Mouse (Mus musculus) neural tube, embryonic 12.5 days (tissue): ENCODE data around the gene Psenen. TPM values are rescaled to one million over a fixed set of nuclear protein-coding genes. Genes with fewer than 3 reads are reported as not detected.
A peak's percentile ranks its signal among the peaks of the same experiment; 100 is the strongest.

ENCODE experiments used
- ATAC-seq: fragments of 200-750 bp; cut with Nextera tagmentation; 2 replicates; pipeline ENCODE4 v1.8.0; 2017; ENCODE audit warnings: low read depth, mild to moderate bottlenecking, moderate TSS enrichment, moderate library complexity; ENCODE audit not compliant: low FRiP score
- H3K27ac ChIP-seq: fragments of 300-500 bp; sonication (generic); 2 replicates; pipeline ENCODE4 v1.5.1; 2016
- H3K27me3 ChIP-seq: fragments of 300-500 bp; sonication (generic); replicated peaks from 2 replicates; pipeline ENCODE4 v1.6.1; 2016; ENCODE audit warnings: mild to moderate bottlenecking
- H3K36me3 ChIP-seq: fragments of 300-500 bp; sonication (generic); 2 replicates; pipeline ENCODE4 v1.6.1; 2016; ENCODE audit warnings: mild to moderate bottlenecking
- H3K4me1 ChIP-seq: fragments of 300-500 bp; sonication (generic); 2 replicates; pipeline ENCODE4 v1.6.1; 2016
- H3K4me2 ChIP-seq: fragments of 300-500 bp; sonication (generic); replicated peaks from 2 replicates; pipeline ENCODE4 v1.6.1; 2016; ENCODE audit warnings: mild to moderate bottlenecking
- H3K4me3 ChIP-seq: fragments of 300-500 bp; sonication (generic); 2 replicates; pipeline ENCODE4 v1.5.1; 2016
- H3K9ac ChIP-seq: fragments of 300-500 bp; sonication (generic); 2 replicates; pipeline ENCODE4 v1.6.1; 2016; ENCODE audit warnings: mild to moderate bottlenecking
- H3K9me3 ChIP-seq: fragments of 300-500 bp; sonication (generic); 2 replicates; pipeline ENCODE4 v1.6.1; 2016; ENCODE audit warnings: mild to moderate bottlenecking
- WGBS: fragments of 180-500 bp; shearing (Covaris S2); methylation state at CpG from one replicate; pipeline ENCODE4 v1.1.7; 2016; 5-methylcytosine and 5-hydroxymethylcytosine counted together
- polyA plus RNA-seq: library from polyadenylated mRNA; unstranded; fragments of >200 nt; fragmentation: Nextera tagmentation; extraction: Ambion mirVana; gene quantifications from 2 replicates; pipeline ENCODE4 v1.2.1, GENCODE M21; 2016

Psenen gene
- polyA plus RNA-seq, 1 experiment from 2014 or later = 137 TPM

DNA sequence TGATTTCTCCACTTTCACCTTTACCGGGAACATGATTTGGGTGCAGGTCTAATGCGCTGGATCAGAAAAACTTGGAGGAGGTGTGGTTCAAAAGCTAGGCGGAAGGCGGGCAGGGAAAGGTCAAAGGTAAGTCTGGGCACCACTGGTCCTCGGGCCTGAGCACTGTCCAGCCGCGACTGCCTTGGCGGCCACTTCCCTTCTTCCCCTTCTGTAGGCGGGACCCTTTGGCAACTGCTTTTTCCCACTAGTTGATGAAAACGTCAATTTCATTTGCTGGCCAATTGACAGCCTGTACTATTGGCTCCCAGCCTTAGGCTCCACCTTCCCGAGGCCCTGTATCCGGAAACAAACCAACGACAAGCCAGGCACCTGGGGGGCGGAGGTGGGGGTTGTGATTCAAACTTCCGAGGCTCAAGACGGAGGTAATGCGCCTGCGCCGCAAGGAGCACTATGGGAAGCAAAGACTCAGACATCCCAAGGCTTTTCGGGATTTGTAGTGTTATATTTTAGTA is 3.9 kb downstream of the Psenen start, which contains the start of gene Lin37:
Lin37 (minus strand) TSS at position 396 of the 512 bp plus-strand sequence.
- H3K27me3 ChIP-seq = no peaks in the 10 kb centered on the region
- H3K27ac ChIP-seq = no peak within 1 kb of the TSS
- H3K4me3 ChIP-seq = peak within 1 kb of the TSS; percentile 57
- ATAC-seq = peak; percentile 77
- H3K4me2 ChIP-seq = peak within 1 kb of the TSS; percentile 97
- WGBS = under 1% methylated on average over 20 of the region's 20 CpGs
- H3K36me3 ChIP-seq = peaks cover 29% of the 10 kb centered on the region
- H3K9ac ChIP-seq = peak within 1 kb of the TSS; percentile 70
- H3K4me1 ChIP-seq = peaks cover 28% of the 10 kb centered on the region
- H3K9me3 ChIP-seq = no peaks in the 10 kb centered on the region

DNA sequence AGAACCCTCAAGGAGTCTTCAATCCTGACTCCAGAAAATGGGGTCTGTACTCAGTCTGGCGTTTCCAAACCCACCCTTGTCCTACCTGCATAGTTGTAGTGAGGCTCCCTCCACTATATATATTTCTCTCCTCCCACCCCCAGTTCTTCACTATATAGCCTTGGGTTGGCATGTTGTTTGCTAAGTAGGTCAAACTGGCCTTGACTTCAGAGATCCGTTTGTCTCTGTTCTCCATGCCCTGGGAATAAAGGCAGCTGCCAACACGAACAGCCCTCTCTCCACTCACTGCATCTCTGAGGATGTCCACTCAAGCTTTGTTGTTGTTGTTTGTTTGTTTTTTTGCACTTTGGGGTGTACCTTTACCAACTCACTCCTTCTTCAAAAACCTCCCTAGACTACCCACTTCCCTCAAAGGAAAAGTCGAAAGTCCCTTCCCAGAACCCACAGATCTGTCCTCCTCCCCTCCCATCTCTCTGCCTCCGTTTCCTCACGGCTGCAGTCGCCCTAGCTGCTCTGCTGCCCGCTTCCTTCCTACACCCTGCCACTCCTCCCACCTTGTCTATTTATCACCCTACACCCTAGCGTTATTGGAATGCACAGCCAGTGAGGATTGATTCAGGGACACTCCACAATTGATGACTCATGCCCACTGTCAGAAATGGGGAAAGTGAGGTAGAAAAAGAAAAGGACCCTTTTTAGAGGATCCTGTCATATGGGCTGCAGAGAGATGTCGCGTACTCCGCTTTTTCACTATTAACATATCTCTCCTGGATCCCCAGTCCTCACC is 4.6 kb downstream of the Psenen start:
- WGBS = 18% methylated on average over 12 of the region's 12 CpGs
- peaks cover 29% of the 10 kb centered on the region for H3K36me3 ChIP-seq
- H3K4me2 ChIP-seq = peak overlapping the region; percentile 97
- H3K4me1 ChIP-seq = peaks cover 23% of the 10 kb centered on the region
- ATAC-seq = no peak
- no peaks in the 10 kb centered on the region for H3K27me3 ChIP-seq
- no peaks in the 10 kb centered on the region for H3K9me3 ChIP-seq
- peak overlapping the region; percentile 57 for H3K4me3 ChIP-seq
- peak overlapping the region; percentile 70 for H3K9ac ChIP-seq
- H3K27ac ChIP-seq = no peak overlapping the region

DNA sequence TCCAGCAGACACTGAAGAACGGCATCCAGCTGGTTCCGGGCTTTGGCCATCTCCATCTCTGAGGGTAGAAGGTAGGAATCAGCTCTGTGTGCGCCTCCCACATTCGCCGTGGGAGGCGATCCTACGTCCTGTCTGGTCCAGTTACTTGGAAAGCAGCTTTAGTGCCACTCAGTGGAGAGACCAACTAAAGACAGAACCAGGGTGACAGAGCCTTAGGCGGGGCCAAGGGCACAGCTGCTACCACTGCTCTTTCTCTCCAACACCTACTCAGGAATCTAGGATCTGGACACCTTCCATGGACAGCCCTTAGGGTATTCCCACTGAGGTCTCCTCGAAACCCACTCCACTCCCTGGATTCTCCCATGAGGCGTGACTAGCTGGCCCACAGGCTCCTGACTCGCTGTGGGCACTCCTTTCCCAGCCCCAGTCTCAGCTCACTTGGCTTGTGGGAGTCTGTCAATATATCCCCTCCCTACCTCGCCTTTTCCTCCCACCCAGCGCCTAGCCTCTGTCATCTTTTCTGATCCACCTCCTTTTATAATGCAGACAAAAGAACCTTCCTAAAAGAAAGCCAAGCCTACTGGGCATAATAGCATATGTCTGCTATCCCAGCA is 5.4 kb downstream of the Psenen start:
- no peak for ATAC-seq
- Histone ChIP-seq H3K4me2 (peak overlapping the region; percentile 97), H3K9me3 (no peaks in the 10 kb centered on the region), H3K9ac (peak overlapping the region; percentile 70), H3K27ac (no peak overlapping the region), H3K4me1 (peaks cover 28% of the 10 kb centered on the region), H3K4me3 (no peak overlapping the region), H3K36me3 (peaks cover 29% of the 10 kb centered on the region), H3K27me3 (no peaks in the 10 kb centered on the region)
- 89% methylated on average over 13 of the region's 13 CpGs for WGBS

DNA sequence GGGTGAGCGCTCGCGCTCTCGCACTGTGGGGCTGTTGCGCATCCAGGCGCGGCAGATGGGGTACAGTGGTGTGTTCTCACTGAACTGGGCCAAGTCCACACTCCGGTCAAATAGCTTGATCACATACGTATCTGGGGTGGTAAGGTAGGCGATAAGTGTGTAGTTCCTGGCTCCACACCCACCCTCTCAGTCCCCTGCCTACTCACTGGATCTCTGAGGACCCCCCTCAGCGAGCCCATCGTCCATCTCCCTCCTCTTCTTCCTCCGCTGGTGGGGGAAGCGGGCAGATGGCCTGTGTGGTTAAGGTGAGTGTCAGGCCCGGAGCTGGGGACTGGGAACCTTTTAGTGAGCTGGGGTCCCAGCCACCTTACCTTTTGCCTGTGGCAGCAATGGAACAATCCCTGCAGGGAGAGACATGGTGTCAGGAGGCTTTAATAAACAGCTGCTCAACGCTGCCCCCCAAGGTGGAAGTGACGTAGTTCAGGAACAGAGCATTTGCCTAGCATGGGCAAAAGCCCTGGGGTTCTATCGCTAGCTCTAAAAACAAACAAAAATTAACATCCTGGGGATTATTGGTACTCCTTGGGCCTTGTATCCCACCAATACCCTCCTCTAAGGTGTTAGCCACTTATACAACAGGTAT is 6.4 kb downstream of the Psenen start:
- Histone ChIP-seq H3K4me1 (peaks cover 28% of the 10 kb centered on the region), H3K4me3 (no peak overlapping the region), H3K36me3 (peaks cover 29% of the 10 kb centered on the region), H3K9ac (no peak overlapping the region), H3K9me3 (no peaks in the 10 kb centered on the region), H3K27ac (no peak overlapping the region), H3K27me3 (no peaks in the 10 kb centered on the region), H3K4me2 (no peak overlapping the region)
- no peak for ATAC-seq
- WGBS = 91% methylated on average over 18 of the region's 18 CpGs

DNA sequence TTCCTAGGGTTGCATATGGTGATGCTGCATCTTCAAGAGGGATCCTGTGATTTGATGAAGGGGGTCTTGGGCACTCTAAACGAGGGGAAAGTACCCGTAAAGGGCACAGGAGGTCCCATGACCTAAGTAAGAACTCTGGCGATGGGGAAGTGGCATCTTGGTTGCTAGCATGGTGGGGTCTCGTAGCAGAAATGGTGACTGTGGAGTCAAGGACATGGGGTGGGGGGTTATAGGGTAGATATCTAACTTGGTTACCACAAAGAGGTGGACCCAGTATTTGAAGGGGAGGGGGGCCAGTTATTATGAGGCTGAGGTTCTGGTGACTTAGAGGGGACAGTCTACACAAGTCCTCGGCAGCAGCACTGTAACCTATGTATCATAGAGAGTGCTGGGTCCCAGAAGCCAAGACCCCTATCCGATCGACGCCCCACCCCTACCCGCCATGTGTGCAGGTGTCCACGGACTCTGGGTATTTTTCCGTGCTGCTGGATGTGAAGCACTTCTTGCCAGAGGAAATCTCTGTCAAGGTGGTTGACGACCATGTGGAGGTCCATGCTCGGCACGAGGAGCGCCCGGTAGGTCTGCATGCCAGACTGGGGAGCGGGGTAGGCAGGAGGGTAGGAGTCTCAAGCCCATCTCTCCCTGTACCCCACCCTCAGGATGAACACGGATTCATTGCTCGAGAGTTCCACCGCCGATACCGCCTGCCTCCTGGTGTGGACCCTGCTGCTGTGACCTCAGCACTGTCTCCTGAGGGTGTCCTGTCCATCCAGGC is 9.4 kb downstream of the Psenen start:
- peaks cover 29% of the 10 kb centered on the region for H3K36me3 ChIP-seq
- H3K27ac ChIP-seq = no peak overlapping the region
- H3K9ac ChIP-seq = peak overlapping the region; percentile 57; the same call in 1 of the 2 replicates
- H3K27me3 ChIP-seq = no peaks in the 10 kb centered on the region
- peak overlapping the region; percentile 88 for H3K4me2 ChIP-seq
- H3K4me1 ChIP-seq = peaks cover 27% of the 10 kb centered on the region
- H3K9me3 ChIP-seq = no peaks in the 10 kb centered on the region
- H3K4me3 ChIP-seq = peak overlapping the region; percentile 62; the same call in 1 of the 2 replicates
- ATAC-seq = no peak
- 87% methylated on average over 22 of the region's 22 CpGs for WGBS

DNA sequence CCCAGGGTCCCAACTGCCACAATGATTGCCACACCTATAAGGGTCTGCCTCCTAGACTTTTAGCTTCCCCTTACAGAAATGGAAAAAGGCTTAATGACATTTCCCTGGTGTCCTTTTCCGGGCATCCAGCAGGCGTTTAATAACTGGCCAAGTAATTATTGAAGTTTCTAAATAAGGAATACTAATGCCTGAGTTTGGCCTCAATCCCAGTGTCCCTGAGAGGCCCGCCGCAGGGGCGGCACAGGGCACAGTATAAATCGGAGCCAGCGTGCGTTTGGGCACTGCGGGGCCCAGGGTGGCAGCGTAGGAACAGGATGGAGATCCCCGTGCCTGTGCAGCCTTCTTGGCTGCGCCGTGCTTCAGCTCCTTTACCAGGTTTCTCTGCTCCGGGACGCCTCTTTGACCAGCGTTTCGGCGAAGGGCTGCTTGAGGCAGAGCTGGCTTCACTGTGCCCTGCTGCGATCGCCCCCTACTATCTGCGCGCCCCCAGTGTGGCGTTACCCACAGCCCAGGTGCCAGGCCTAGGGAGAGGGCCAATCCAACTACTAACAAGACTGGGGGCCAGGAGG is 10.3 kb downstream of the Psenen start:
- Histone ChIP-seq H3K27me3 (no peaks in the 10 kb centered on the region), H3K9ac (peak overlapping the region; percentile 57), H3K4me2 (peak overlapping the region; percentile 88), H3K4me1 (peaks cover 18% of the 10 kb centered on the region), H3K4me3 (peak overlapping the region; percentile 62), H3K9me3 (no peaks in the 10 kb centered on the region), H3K27ac (peak overlapping the region; percentile 12; the same call in 1 of the 2 replicates), H3K36me3 (peaks cover 31% of the 10 kb centered on the region)
- WGBS = 6% methylated on average over 23 of the region's 23 CpGs
- no peak for ATAC-seq

DNA sequence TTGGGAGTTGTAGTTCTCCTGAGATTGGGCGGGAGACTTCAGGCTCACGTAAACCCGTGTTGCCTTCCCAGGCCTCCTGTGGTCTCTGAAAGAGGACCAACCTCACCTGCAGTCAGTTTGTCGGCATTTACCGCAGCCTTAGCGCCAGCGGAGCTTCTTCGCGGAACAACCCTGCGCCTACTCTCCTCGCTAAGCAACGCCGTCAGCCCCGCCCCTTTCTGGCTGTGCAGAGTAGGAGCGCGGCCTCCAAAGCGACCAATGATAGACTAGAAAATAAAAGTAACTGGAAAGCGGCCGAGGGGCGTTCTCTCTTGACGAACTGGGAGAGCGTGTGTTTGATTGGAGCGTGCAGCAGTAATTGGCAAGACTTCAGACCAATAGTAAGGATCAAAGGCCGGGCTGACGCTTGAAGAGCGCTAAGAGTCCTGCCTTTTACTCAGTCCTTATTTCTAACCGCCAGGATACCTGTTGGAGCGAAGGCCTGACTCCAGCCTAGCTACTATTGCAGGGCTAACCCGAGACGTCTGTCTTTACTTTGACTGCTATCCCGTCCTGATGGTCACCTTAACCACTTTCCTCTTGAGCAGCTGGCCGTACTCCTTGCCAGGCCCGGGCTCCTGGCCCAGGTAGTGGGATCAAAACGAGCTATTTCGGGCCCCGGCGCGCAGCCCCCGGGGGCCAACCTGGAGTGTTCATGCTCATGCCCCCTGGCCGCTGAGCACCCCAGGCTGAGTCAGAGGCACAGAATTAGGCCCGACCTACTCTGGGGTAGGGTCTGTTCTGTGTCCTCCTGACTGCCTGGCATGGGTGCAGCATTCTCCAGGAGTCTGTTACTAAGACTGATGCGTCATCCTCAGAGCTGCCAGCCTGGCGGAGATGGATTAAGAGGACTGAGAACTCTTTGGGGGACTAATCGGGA is 11.1 kb downstream of the Psenen start, which contains the start of the genes Hspb6 and Proser3:
Hspb6 (plus strand) TSS at position 77 of the 919 bp plus-strand sequence.
Proser3 (minus strand) TSS at position 198 of the 919 bp plus-strand sequence.
- peak within 1 kb of the TSS; percentile 62 for H3K4me3 ChIP-seq
- no peaks in the 10 kb centered on the region for H3K9me3 ChIP-seq
- H3K27me3 ChIP-seq = no peaks in the 10 kb centered on the region
- H3K36me3 ChIP-seq = peaks cover 29% of the 10 kb centered on the region
- H3K9ac ChIP-seq = peak within 1 kb of the TSS; percentile 57
- peak; percentile 97 for ATAC-seq
- 2% methylated on average over 44 of the region's 44 CpGs for WGBS
- H3K4me2 ChIP-seq = peak within 1 kb of the TSS; percentile 88
- peak within 1 kb of the TSS; percentile 62; the same call in 1 of the 2 replicates for H3K27ac ChIP-seq
- peaks cover 15% of the 10 kb centered on the region for H3K4me1 ChIP-seq

DNA sequence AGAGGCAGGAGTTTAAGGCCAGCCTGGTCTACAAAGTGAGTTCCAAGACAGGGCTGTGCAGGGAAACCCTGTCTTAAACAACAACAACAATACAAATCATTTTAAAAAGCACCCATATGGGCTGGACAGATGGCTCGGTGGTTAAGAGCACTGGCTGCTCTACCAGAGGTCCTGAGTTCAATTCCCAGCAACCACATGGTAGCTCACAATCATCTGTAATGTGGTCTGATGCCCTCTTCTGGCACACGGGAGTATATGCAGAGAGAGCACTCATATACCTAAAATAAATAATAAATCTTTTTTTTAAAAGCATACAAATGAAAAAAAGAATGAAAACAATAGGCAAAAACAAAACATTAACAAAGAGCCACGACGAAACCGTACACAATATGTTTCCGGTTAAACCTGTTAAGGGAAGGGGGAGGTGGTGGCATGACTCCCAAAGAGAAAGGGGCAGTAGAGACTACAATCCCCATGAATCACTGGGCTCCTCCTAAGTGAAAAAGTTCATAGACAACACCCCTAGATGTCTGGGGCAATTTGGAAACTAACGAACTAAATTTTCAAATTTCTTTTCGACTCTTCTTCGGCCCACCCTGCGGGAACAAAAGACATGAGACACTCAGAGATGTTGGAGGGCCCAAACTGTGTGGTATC is 11.9 kb downstream of the Psenen start:
- Histone ChIP-seq H3K9me3 (no peaks in the 10 kb centered on the region), H3K36me3 (peaks cover 22% of the 10 kb centered on the region), H3K27ac (peak overlapping the region; percentile 62; the same call in 1 of the 2 replicates), H3K4me2 (peak overlapping the region; percentile 88), H3K4me1 (peaks cover 15% of the 10 kb centered on the region), H3K4me3 (peak overlapping the region; percentile 62), H3K27me3 (no peaks in the 10 kb centered on the region), H3K9ac (peak overlapping the region; percentile 57)
- 4% methylated on average over 10 of the region's 10 CpGs for WGBS
- ATAC-seq = peak; percentile 73

DNA sequence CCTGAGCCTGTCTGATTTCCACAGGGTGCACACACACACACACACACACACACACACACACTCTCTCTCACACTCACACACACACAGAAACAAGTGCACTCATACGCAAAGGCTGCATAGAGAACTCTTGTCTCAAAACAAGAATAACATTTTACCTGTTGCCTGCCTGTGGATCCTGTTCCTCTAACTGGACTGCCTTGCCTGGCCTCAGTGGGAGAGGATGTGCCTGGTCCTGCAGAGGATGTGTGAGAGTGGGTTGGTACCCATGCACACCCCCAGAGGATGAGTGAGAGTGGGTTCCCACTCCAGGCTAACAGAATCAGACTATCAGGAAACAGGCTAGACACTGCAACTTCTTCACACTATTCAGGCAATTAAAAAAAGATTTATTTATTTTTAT is 12.8 kb downstream of the Psenen start:
- Histone ChIP-seq H3K9ac (no peak overlapping the region), H3K27ac (no peak overlapping the region), H3K4me2 (no peak overlapping the region), H3K36me3 (peaks cover 23% of the 10 kb centered on the region), H3K9me3 (no peaks in the 10 kb centered on the region), H3K27me3 (no peaks in the 10 kb centered on the region), H3K4me3 (no peak overlapping the region), H3K4me1 (peaks cover 15% of the 10 kb centered on the region)
- WGBS = 100% methylated on average over 1 of the region's 1 CpGs
- ATAC-seq = no peak

DNA sequence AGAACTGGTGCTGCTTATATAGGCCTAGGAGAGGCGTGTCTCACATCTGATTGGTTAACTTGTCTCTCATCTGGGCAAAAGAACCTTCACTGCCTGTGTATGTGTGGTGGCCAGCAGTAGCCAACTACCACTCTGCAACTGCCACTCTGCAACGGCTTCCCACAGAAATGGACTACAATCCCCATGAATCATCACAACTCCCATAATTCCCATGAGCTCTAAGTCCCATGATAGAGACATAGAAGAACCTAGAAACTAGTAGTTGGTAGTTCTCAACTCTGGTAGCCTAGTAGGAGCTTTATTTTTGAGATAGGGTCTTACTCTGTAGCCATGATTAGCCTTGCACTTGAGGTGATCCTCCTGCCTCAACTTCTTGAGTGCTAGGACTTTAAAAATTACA is 13.5 kb downstream of the Psenen start:
- Histone ChIP-seq H3K4me2 (no peak overlapping the region), H3K9me3 (no peaks in the 10 kb centered on the region), H3K27me3 (no peaks in the 10 kb centered on the region), H3K9ac (no peak overlapping the region), H3K27ac (no peak overlapping the region), H3K36me3 (peaks cover 20% of the 10 kb centered on the region), H3K4me1 (peaks cover 15% of the 10 kb centered on the region), H3K4me3 (no peak overlapping the region)
- ATAC-seq = no peak
- 90% methylated on average over 2 of the region's 2 CpGs for WGBS
